Mouse (Mus musculus) CH12.LX (cell line): ENCODE data around the gene Mlxip. TPM values are rescaled to one million over a fixed set of nuclear protein-coding genes. Genes with fewer than 3 reads are reported as not detected.
A peak's percentile ranks its signal among the peaks of the same experiment; 100 is the strongest.

Source experiments
- DNase-seq: peaks from one replicate; pipeline ENCODE4 v3.0.0-alpha.2; 2013; ENCODE audit errors: extremely low read depth
- H3K27ac ChIP-seq: 2 replicates; pipeline ENCODE4 v1.5.1; 2012; ENCODE audit warnings: low read depth, mild to moderate bottlenecking, control low read depth, moderate library complexity; ENCODE audit not compliant: insufficient read depth
- H3K27me3 ChIP-seq: replicated peaks from 2 replicates; pipeline ENCODE3; 2012; ENCODE audit warnings: inconsistent platforms
- H3K36me3 ChIP-seq, 2 experiments: replicated peaks in 1 of 2; 2 replicates each; pipeline versions ENCODE3 to v1.6.1; 2012; ENCODE audit warnings: inconsistent platforms in 1 of 2, low read length in 1 of 2, mild to moderate bottlenecking in 1 of 2, mixed read lengths in 1 of 2, moderate library complexity in 1 of 2; ENCODE audit not compliant: control insufficient read depth in 1 of 2, insufficient read depth in 1 of 2
- H3K4me1 ChIP-seq, 2 experiments: 2 replicates each; pipeline ENCODE4 v1.6.1; 2012; ENCODE audit warnings: inconsistent platforms in 1 of 2, moderate library complexity in 1 of 2; ENCODE audit not compliant: insufficient read depth in 2 of 2, control insufficient read depth in 1 of 2
- H3K4me2 ChIP-seq: 2 replicates; pipeline ENCODE4 v1.6.1; 2012; ENCODE audit warnings: low read depth, mild to moderate bottlenecking, control low read depth; ENCODE audit not compliant: poor library complexity, insufficient read depth, severe bottlenecking
- H3K4me3 ChIP-seq, 3 experiments: fragments of 150-350 bp in 1 of 3; sonication (generic) in 1 of 3; replicated peaks in 1 of 3; 2 replicates each; pipeline versions ENCODE3 to v1.5.1; 2011 to 2012; ENCODE audit warnings: low read depth in 2 of 3, low read length in 2 of 3, mild to moderate bottlenecking in 2 of 3, moderate library complexity in 2 of 3, control low read depth in 1 of 3, improper control_type of control experiment in 1 of 3, inconsistent platforms in 1 of 3, mixed read lengths in 1 of 3; ENCODE audit not compliant: poor library complexity in 1 of 3
- H3K79me2 ChIP-seq: replicated peaks from 2 replicates; pipeline ENCODE4 v1.6.1; 2012; ENCODE audit warnings: mild to moderate bottlenecking, moderate library complexity; ENCODE audit not compliant: control insufficient read depth, poor library complexity, insufficient read depth, severe bottlenecking; ENCODE audit errors: extremely low read depth
- H3K9ac ChIP-seq: 2 replicates; pipeline ENCODE4 v1.6.1; 2012; ENCODE audit warnings: low read depth, mild to moderate bottlenecking, control low read depth, moderate library complexity; ENCODE audit not compliant: insufficient read depth
- H3K9me3 ChIP-seq: replicated peaks from 2 replicates; pipeline ENCODE3; 2012; ENCODE audit warnings: low read length, inconsistent platforms, mixed read lengths
- BHLHE40 ChIP-seq: IDR thresholded peaks from 2 replicates; pipeline ENCODE4 v1.6.1; 2011; ENCODE audit warnings: mild to moderate bottlenecking, low read depth, low read length, improper control_type of control experiment
- CHD1 ChIP-seq: IDR thresholded peaks from 2 replicates; pipeline ENCODE4 v1.6.1; 2012; ENCODE audit warnings: low read depth, low read length, improper control_type of control experiment, inconsistent platforms
- ELF1 ChIP-seq: IDR thresholded peaks from 2 replicates; pipeline ENCODE4 v1.6.1; 2014; ENCODE audit warnings: low read depth, mild to moderate bottlenecking, inconsistent platforms, low read length, improper control_type of control experiment
- EP300 ChIP-seq: IDR thresholded peaks from 2 replicates; pipeline ENCODE4 v1.6.1; 2011; ENCODE audit warnings: low read length, improper control_type of control experiment
- ETS1 ChIP-seq: conservative IDR thresholded peaks from 2 replicates; pipeline ENCODE4 v1.6.1; 2012; ENCODE audit warnings: low read depth, mild to moderate bottlenecking, inconsistent platforms, low read length, improper control_type of control experiment, moderate library complexity
- GABPA ChIP-seq: IDR thresholded peaks from 2 replicates; pipeline ENCODE4 v1.6.1; 2012; ENCODE audit warnings: low read depth, low read length, improper control_type of control experiment, inconsistent platforms; ENCODE audit not compliant: insufficient replicate concordance
- HCFC1 ChIP-seq: IDR thresholded peaks from 2 replicates; pipeline ENCODE4 v1.6.1; 2012; ENCODE audit warnings: low read depth, mild to moderate bottlenecking, inconsistent platforms, low read length, improper control_type of control experiment
- IRF4 ChIP-seq: IDR thresholded peaks from 2 replicates; pipeline ENCODE4 v1.6.1; 2014; ENCODE audit warnings: low read depth, mild to moderate bottlenecking, inconsistent platforms, low read length, improper control_type of control experiment
- MAX ChIP-seq: IDR thresholded peaks from 2 replicates; pipeline ENCODE4 v1.6.1; 2011; ENCODE audit warnings: low read length, improper control_type of control experiment
- MEF2A ChIP-seq: IDR thresholded peaks from 2 replicates; pipeline ENCODE4 v1.6.1; 2014; ENCODE audit warnings: low read depth, mild to moderate bottlenecking, inconsistent platforms, low read length, improper control_type of control experiment, borderline replicate concordance
- MXI1 ChIP-seq: IDR thresholded peaks from 2 replicates; pipeline ENCODE4 v1.6.1; 2011; ENCODE audit warnings: mild to moderate bottlenecking, low read depth, low read length, improper control_type of control experiment
- MYC ChIP-seq: IDR thresholded peaks from 2 replicates; pipeline ENCODE4 v1.6.1; 2011; ENCODE audit warnings: low read depth, mild to moderate bottlenecking, improper control_type of control experiment, low read length
- NRF1 ChIP-seq: IDR thresholded peaks from 2 replicates; pipeline ENCODE4 v1.6.1; 2014; ENCODE audit warnings: low read depth, mild to moderate bottlenecking, inconsistent platforms, low read length, improper control_type of control experiment, moderate library complexity
- POLR2A ChIP-seq: IDR thresholded peaks from 2 replicates; pipeline ENCODE4 v1.6.1; 2011; ENCODE audit warnings: low read depth, mild to moderate bottlenecking, improper control_type of control experiment, low read length
- RCOR1 ChIP-seq: conservative IDR thresholded peaks from 2 replicates; pipeline ENCODE4 v1.6.1; 2012; ENCODE audit warnings: low read depth, mild to moderate bottlenecking, inconsistent platforms, low read length, improper control_type of control experiment
- SIN3A ChIP-seq: IDR thresholded peaks from 2 replicates; pipeline ENCODE4 v1.6.1; 2012; ENCODE audit warnings: low read length, improper control_type of control experiment, inconsistent platforms
- SMC3 ChIP-seq: IDR thresholded peaks from 2 replicates; pipeline ENCODE4 v1.6.1; 2011; ENCODE audit warnings: low read depth, low read length, improper control_type of control experiment
- TBP ChIP-seq: conservative IDR thresholded peaks from 2 replicates; pipeline ENCODE4 v1.6.1; 2011; ENCODE audit warnings: low read depth, low read length, improper control_type of control experiment
- TCF12 ChIP-seq: IDR thresholded peaks from 2 replicates; pipeline ENCODE4 v1.6.1; 2014; ENCODE audit warnings: low read depth, mild to moderate bottlenecking, inconsistent platforms, low read length, improper control_type of control experiment
- UBTF ChIP-seq: IDR thresholded peaks from 2 replicates; pipeline ENCODE4 v1.6.1; 2012; ENCODE audit warnings: low read depth, mild to moderate bottlenecking, inconsistent platforms, low read length, improper control_type of control experiment, moderate library complexity
- USF1 ChIP-seq: IDR thresholded peaks from 2 replicates; pipeline ENCODE4 v1.6.1; 2014; ENCODE audit warnings: low read depth, mild to moderate bottlenecking, inconsistent platforms, low read length, improper control_type of control experiment
- USF2 ChIP-seq: conservative IDR thresholded peaks from 2 replicates; pipeline ENCODE4 v1.6.1; 2011; ENCODE audit warnings: low read depth, low read length, improper control_type of control experiment
- ZNF384 ChIP-seq: IDR thresholded peaks from 2 replicates; pipeline ENCODE4 v1.6.1; 2012; ENCODE audit warnings: low read depth, low read length, improper control_type of control experiment, inconsistent platforms
- dilution Hi-C: fragments of 300-500 bp; cut with MboI; formaldehyde crosslinking; loops from 2 replicates; pipeline ENCODE4 v1.14.3; 2020; ENCODE audit warnings: low sequenced_read_pairs; ENCODE audit not compliant: extremely low pct_unique_long_range_greater_than_20kb, extremely low pct_ligation_motif_present
- in situ Hi-C: fragments of 300-500 bp; cut with MboI; formaldehyde crosslinking; loops from 3 replicates; pipeline ENCODE4 v1.14.3; 2019; ENCODE audit warnings: low sequenced_read_pairs, low pct_ligation_motif_present, low pct_unique_long_range_greater_than_20kb, mixed read lengths
- polyA plus RNA-seq: library from polyadenylated mRNA; unstranded; fragments of >175 nt; gene quantifications from 2 replicates; pipeline ENCODE4 v1.2.1, GENCODE M21; 2012; ENCODE audit warnings: low read depth; ENCODE audit not compliant: insufficient read length
- total RNA-seq, 2 experiments: library from RNA; depleted of rRNA; stranded (reverse); fragments of 300-350 nt in 1 of 2; fragments of >200 nt in 1 of 2; gene quantifications; 2 replicates each; pipeline ENCODE4 v1.2.3; 2012 to 2014

Gene Mlxip
- total and polyA plus RNA-seq, 3 experiments: 4.3 to 17.9 (median 7.4) TPM

DNA sequence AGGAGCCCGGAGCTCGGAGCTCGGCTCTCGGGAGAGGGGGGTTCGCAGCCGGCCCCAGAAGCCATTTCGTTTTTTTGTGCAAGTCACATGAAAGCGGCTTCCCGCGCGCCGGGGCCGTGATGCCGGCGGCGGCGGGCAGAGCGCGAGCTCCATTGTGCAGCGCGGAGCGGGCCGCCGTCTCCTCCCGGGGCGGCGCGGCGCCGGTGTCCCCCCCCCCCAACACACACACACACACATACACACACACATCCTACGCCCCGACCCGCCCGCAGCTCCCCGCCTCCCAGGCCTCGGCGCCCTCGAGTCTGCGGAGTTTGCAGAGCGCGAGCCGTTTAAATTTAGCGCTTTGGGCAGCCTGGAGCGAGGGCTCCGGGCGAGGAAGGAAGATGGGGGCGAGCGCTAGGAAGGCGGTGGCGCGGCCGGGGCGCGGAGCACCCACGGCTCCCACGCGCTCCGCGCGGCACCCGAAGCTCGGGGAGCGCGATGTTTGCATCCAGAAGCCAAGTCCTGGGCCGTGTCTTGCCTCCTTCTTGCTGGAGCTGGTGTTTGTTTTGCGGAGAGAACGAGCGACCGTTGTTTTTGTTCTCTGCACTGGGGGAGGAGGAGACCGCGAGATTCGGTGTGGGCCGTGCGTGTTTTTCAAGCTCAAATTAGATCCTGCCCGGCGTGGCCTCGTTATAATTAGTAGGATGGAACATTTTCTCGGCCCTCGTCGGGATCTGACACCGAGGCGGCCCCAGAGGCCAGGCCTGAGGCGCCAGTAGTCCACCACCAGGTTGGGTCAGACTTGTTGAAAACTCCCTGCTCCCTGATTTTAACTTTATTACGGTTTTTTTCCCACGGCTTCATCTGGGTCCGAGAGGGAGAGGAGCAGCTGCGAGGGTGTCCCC is 49.4 kb upstream of the Mlxip start:
- Histone ChIP-seq H3K4me1 (peaks cover 9 to 42% of the 10 kb centered on the region in 2 experiments), H3K9ac (peak overlapping the region; percentile 76), H3K79me2 (no peaks in the 10 kb centered on the region; the same call in 1 of the 2 replicates), H3K4me3 (peak overlapping the region; percentile 71 to 80 (median 74)), H3K9me3 (no peaks in the 10 kb centered on the region), H3K4me2 (peak overlapping the region; percentile 96), H3K27me3 (peaks cover 7% of the 10 kb centered on the region), H3K27ac (peak overlapping the region; percentile 53), H3K36me3 (peaks cover 0 to 7% of the 10 kb centered on the region in 2 experiments)
- dilution Hi-C loops: no loop called here
- no peak for TF ChIP-seq SIN3A
- no peak for TF ChIP-seq SMC3
- no peak for TF ChIP-seq USF2
- TF ChIP-seq MYC: no peak
- TF ChIP-seq NRF1: no peak
- no peak for TF ChIP-seq CHD1
- TF ChIP-seq ELF1: no peak
- no peak; the same call in 1 of the 2 replicates for TF ChIP-seq HCFC1
- in situ Hi-C loops: no loop called here
- DNase-seq: peak; percentile 29

DNA sequence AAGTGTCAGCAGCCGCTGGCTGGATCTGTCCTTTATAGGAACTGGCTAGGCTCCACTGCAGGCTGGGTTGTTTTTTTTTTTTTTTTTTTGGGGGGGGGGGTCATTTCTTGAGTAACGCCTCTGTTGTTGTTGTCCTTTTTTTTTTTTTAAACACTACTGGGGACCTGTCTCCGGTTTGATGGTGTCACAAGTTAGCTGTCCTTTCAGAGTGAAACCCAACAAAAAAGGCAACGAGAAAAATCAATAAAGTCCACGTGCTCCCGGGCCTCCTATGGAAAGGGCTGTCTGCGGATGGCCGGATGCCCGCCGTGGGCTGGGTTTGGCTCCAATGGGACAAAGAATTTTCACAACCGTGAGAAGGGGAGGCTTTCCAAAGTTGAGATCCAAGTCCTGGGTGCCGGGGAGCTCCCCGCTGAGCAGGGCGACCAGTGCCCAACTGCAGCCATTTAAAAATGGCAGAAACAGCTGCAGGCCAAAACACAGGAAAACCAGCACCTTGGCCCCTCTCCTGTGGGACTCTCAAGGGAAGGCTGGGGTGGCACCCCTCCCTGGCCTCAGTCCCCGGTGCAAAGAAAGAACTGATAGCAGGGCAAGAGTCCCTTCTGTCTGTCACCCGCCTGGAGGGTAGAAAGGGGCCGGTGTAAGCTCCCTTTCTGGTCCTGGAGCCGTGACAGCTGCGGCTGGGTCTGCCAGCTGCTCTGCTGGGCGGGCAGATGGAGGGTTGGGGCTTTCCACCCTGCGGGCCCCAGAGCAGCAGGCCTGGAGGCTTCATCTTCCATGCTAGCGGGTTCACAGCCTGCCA is 48.5 kb upstream of the Mlxip start:
- H3K9ac ChIP-seq: peak overlapping the region; percentile 76
- H3K4me3 ChIP-seq: peak overlapping the region; percentile 71 to 80 (median 74)
- H3K9me3 ChIP-seq: no peaks in the 10 kb centered on the region
- peak; percentile 74 for DNase-seq
- peaks cover 0 to 7% of the 10 kb centered on the region in 2 experiments for H3K36me3 ChIP-seq
- H3K79me2 ChIP-seq: no peaks in the 10 kb centered on the region; the same call in 1 of the 2 replicates
- H3K27ac ChIP-seq: peak overlapping the region; percentile 43
- TF ChIP-seq NRF1 (peak; percentile 50; the same call in 1 of the 2 replicates), RCOR1 (no peak), POLR2A (no peak), BHLHE40 (peak; percentile 45), SIN3A (peak; percentile 99), ZNF384 (peak; percentile 90), MAX (peak; percentile 90), CHD1 (peak; percentile 90), TBP (no peak), USF2 (no peak), MXI1 (peak; percentile 96), EP300 (peak; percentile 33; the same call in 1 of the 2 replicates), IRF4 (no peak), MEF2A (peak; percentile 28; the same call in 1 of the 2 replicates), UBTF (peak; percentile 99), SMC3 (no peak), MYC (peak; percentile 77), GABPA (no peak), USF1 (no peak), ETS1 (peak; percentile 79), TCF12 (peak; percentile 96)
- peaks cover 7% of the 10 kb centered on the region for H3K27me3 ChIP-seq
- H3K4me1 ChIP-seq: peaks cover 13 to 48% of the 10 kb centered on the region in 2 experiments
- dilution Hi-C loops: no loop called here
- peak overlapping the region; percentile 96 for H3K4me2 ChIP-seq
- in situ Hi-C loops: no loop called here
